11 mouse cellular contexts compared by ENCODE assay signal in the genomic region with DNA sequence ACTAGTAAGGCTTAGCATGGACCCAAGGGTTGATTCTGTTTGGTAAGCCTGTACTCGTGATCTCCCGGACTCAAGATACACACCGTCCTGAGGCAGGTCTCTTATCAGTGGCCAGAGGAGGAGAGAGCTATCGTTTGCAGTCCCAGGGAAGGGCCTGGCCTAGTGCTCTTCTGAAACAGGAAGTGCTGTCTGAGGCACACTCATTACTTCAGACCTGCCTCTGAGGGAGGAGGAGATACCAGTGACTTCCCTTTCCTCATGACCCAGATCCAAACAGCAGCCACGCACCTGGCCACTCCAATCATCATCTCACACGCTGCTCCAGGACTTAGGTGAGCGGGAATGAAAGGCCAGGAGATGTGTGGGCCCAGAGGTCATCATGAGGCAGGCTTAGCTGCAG.
DNase-seq lines count a peak whose midpoint lies in the region; ATAC-seq and TF ChIP-seq lines count a peak whose summit lies in the region.
"Had no signal": no experiment of that assay in that cellular context is flagged by ENCODE, and none has a peak within 500 bp of the region (broad histone marks: within the 10 kb centered on the region; RNA-seq: fewer than 3 reads in every experiment).

No protein-coding gene starts in this region.

- peak; percentile 91 for DNase-seq in MEL (ENCODE audit: low read depth, low spot score)
- DNase-seq in lung, postnatal 36 days, result peak; percentile 49
- DNase-seq in stomach, postnatal 0 days (ENCODE audit: low spot score), result no peak
- DNase-seq in left cerebral cortex, adult 11 months (ENCODE audit: low spot score), result no peak
- DNase-seq in cerebellum, adult 2 months, result no peak
- no peak for DNase-seq in heart, postnatal 10 days
- DNase-seq: cerebellum, adult 9-10 months; gastrocnemius, postnatal 36 days had no signal

- peak overlapping the region; percentile 10 for H3K27ac ChIP-seq in MEL (ENCODE audit: control insufficient read depth, low read depth, low read length)
- no peak overlapping the region for H3K27ac ChIP-seq in stomach, postnatal 0 days (replicated peaks)
- H3K27ac ChIP-seq in cerebellum, adult 2 months (ENCODE audit: insufficient read depth, low read length), result no peak overlapping the region
- H3K27ac ChIP-seq: hindbrain, postnatal 0 days; midbrain, embryonic 15.5 days had no signal

- H3K9ac ChIP-seq in MEL (ENCODE audit: control insufficient read depth, low read depth, low read length, poor library complexity, severe bottlenecking), result peak overlapping the region; percentile 30; the same call in 1 of the 2 replicates
- H3K9ac ChIP-seq in stomach, postnatal 0 days (ENCODE audit: low read length), result no peak overlapping the region
- H3K9ac ChIP-seq: midbrain, embryonic 15.5 days had no signal

- TF ChIP-seq POLR2A in MEL (IDR thresholded peaks at IDR 0.05; ENCODE audit: control insufficient read depth in 1 of 2, insufficient read depth in 1 of 2, low read depth in 1 of 2, low read length in 2 of 2, poor library complexity in 1 of 2), result peak in 1 of 2 experiments; percentile 52; a peak in 2 of 4 replicates
- TF ChIP-seq POLR2A in cerebellum, adult 2 months (IDR thresholded peaks at IDR 0.05; ENCODE audit: borderline replicate concordance, insufficient read depth, low read length), result no peak

- H3K9me3 ChIP-seq in MEL (replicated peaks; ENCODE audit: insufficient read depth, low read length), result no peaks in the 10 kb centered on the region
- no peaks in the 10 kb centered on the region for H3K9me3 ChIP-seq in stomach, postnatal 0 days (ENCODE audit: control insufficient read depth, low read length)
- H3K9me3 ChIP-seq: midbrain, embryonic 15.5 days had no signal

- peaks cover 4 to 10% of the 10 kb centered on the region in 2 experiments; a peak in 3 of 4 replicates for H3K4me1 ChIP-seq in MEL (ENCODE audit: control insufficient read depth in 1 of 2, insufficient read depth in 2 of 2, low read length in 2 of 2)
- no peaks in the 10 kb centered on the region for H3K4me1 ChIP-seq in stomach, postnatal 0 days (replicated peaks; ENCODE audit: control insufficient read depth, insufficient read depth)
- H3K4me1 ChIP-seq in cerebellum, adult 2 months (ENCODE audit: control insufficient read depth, insufficient read depth, low read length), result no peaks in the 10 kb centered on the region
- H3K4me1 ChIP-seq: midbrain, embryonic 15.5 days had no signal

- peaks cover 0 to 12% of the 10 kb centered on the region in 2 experiments; a peak in 2 of 4 replicates for H3K36me3 ChIP-seq in MEL (ENCODE audit: control insufficient read depth in 1 of 2, insufficient read depth in 2 of 2, low read length in 2 of 2)
- H3K36me3 ChIP-seq in stomach, postnatal 0 days (ENCODE audit: control insufficient read depth, insufficient read depth, low read length), result no peaks in the 10 kb centered on the region
- H3K36me3 ChIP-seq: midbrain, embryonic 15.5 days had no signal

- TF ChIP-seq RAD21 in MEL (IDR thresholded peaks at IDR 0.05; ENCODE audit: low read depth, low read length), result no peak; the same call in 1 of the 2 replicates

- TF ChIP-seq CTCF in MEL (IDR thresholded peaks at IDR 0.05 in 2 of 3, conservative IDR thresholded peaks at IDR 0.05 in 1 of 3; ENCODE audit: control insufficient read depth in 1 of 3, insufficient read depth in 1 of 3, low read depth in 2 of 3, low read length in 3 of 3, poor library complexity in 1 of 3, severe bottlenecking in 1 of 3), result no peak
- TF ChIP-seq CTCF in stomach, postnatal 0 days (IDR thresholded peaks at IDR 0.05; ENCODE audit: low read depth), result no peak
- TF ChIP-seq CTCF in cerebellum, adult 2 months (IDR thresholded peaks at IDR 0.05; ENCODE audit: borderline replicate concordance, insufficient read depth, low read depth, low read length), result no peak

- H3K79me2 ChIP-seq in MEL (ENCODE audit: control insufficient read depth, insufficient read depth, low read length, poor library complexity), result no peaks in the 10 kb centered on the region

- intact Hi-C loops in heart, postnatal 10 days (cut with DNase I), result no loop called here

- TF ChIP-seq EP300 in MEL (IDR thresholded peaks at IDR 0.05; ENCODE audit: low read depth in 1 of 2, low read length in 2 of 2), result peak; percentile 59 to 82
- TF ChIP-seq EP300 in stomach, postnatal 0 days (optimal IDR thresholded peaks at IDR 0.05), result no peak

- no peaks in the 10 kb centered on the region; a peak in 1 of 4 replicates for H3K27me3 ChIP-seq in MEL (ENCODE audit: control insufficient read depth in 1 of 2, insufficient read depth in 2 of 2, low read length in 2 of 2)
- no peaks in the 10 kb centered on the region for H3K27me3 ChIP-seq in stomach, postnatal 0 days (ENCODE audit: control insufficient read depth, insufficient read depth, low read length)
- H3K27me3 ChIP-seq in cerebellum, adult 2 months (ENCODE audit: control insufficient read depth, insufficient read depth, low read length), result no peaks in the 10 kb centered on the region
- H3K27me3 ChIP-seq: midbrain, embryonic 15.5 days had no signal

- peak overlapping the region; percentile 11 to 16; a peak in 1 of 4 replicates for H3K4me3 ChIP-seq in MEL (ENCODE audit: control insufficient read depth in 1 of 2, insufficient read depth in 1 of 2, low read depth in 2 of 2, low read length in 2 of 2)
- no peak overlapping the region for H3K4me3 ChIP-seq in stomach, postnatal 0 days (ENCODE audit: low read depth, low read length)
- no peak overlapping the region for H3K4me3 ChIP-seq in cerebellum, adult 2 months (replicated peaks; ENCODE audit: insufficient read depth, low read depth, low read length)
- H3K4me3 ChIP-seq: midbrain, embryonic 15.5 days had no signal

- ATAC-seq in erythroblast, adult 5-6 weeks (replicated peaks; ENCODE audit: low FRiP score, poor library complexity, severe bottlenecking), result 0 out of 2 replicates have a peak, but pooled peaks have one; percentile 50
- peak; percentile 73 for ATAC-seq in stomach, postnatal 0 days (ENCODE audit: low FRiP score, low TSS enrichment)
- ATAC-seq: hindbrain, postnatal 0 days; midbrain, embryonic 15.5 days had no signal

- 66% methylated on average over 7 of the region's 7 CpGs for WGBS in stomach, postnatal 0 days
- WGBS in cerebellum, adult 2 months, result 89% methylated on average over 7 of the region's 7 CpGs

- H3K4me2 ChIP-seq in stomach, postnatal 0 days (replicated peaks; ENCODE audit: low read depth), result no peak overlapping the region
- H3K4me2 ChIP-seq: midbrain, embryonic 15.5 days had no signal

TF ChIP-seq in MEL, 35 proteins besides CTCF, POLR2A, EP300 and RAD21:
- peak; percentile 57 for TF ChIP-seq RCOR1 (IDR thresholded peaks at IDR 0.05; ENCODE audit: low read depth, low read length)
- TF ChIP-seq MYC (IDR thresholded peaks at IDR 0.05; ENCODE audit: low read depth, low read length), result peak; percentile 61
- TF ChIP-seq CHD2 (IDR thresholded peaks at IDR 0.05; ENCODE audit: low read length), result no peak
- TF ChIP-seq TBP (IDR thresholded peaks at IDR 0.05; ENCODE audit: low read depth, low read length), result peak; percentile 73
- TF ChIP-seq ZNF384 (IDR thresholded peaks at IDR 0.05; ENCODE audit: low read depth, low read length), result no peak
- peak; percentile 55 for TF ChIP-seq TCF12 (IDR thresholded peaks at IDR 0.05; ENCODE audit: low read depth, low read length)
- peak; percentile 50 for TF ChIP-seq MXI1 (IDR thresholded peaks at IDR 0.05; ENCODE audit: low read depth, low read length)
- no peak for TF ChIP-seq ZMIZ1 (IDR thresholded peaks at IDR 0.05; ENCODE audit: low read depth, low read length)
- peak; percentile 32; the same call in 1 of the 2 replicates for TF ChIP-seq NELFE (IDR thresholded peaks at IDR 0.05; ENCODE audit: low read depth, low read length)
- TF ChIP-seq GATA1 (IDR thresholded peaks at IDR 0.05; ENCODE audit: low read depth, low read length), result peak; percentile 85
- TF ChIP-seq ELF1 (IDR thresholded peaks at IDR 0.05; ENCODE audit: low read depth, low read length), result peak; percentile 89
- TF ChIP-seq BHLHE40 (IDR thresholded peaks at IDR 0.05; ENCODE audit: borderline replicate concordance, low read depth, low read length), result no peak
- peak; percentile 48 for TF ChIP-seq HCFC1 (IDR thresholded peaks at IDR 0.05; ENCODE audit: low read depth, low read length)
- TF ChIP-seq ETS1 (IDR thresholded peaks at IDR 0.05; ENCODE audit: low read depth, low read length), result peak; percentile 64
- peak; percentile 65; the same call in 1 of the 2 replicates for TF ChIP-seq SIN3A (IDR thresholded peaks at IDR 0.05; ENCODE audit: low read length)
- TF ChIP-seq MAX (IDR thresholded peaks at IDR 0.05; ENCODE audit: low read length), result peak; percentile 63
- no peak for TF ChIP-seq ZKSCAN1 (IDR thresholded peaks at IDR 0.05; ENCODE audit: low read depth, low read length)
- TF ChIP-seq ZC3H11A (IDR thresholded peaks at IDR 0.05; ENCODE audit: low read depth, low read length), result no peak
- TF ChIP-seq TAL1 (IDR thresholded peaks at IDR 0.05; ENCODE audit: low read length), result peak; percentile 57
- no peak for TF ChIP-seq MAZ (IDR thresholded peaks at IDR 0.05; ENCODE audit: low read depth, low read length)

Comparison
In these comparisons a context has a peak if more than half of its experiments do, and no peak if none do; other contexts are left out.
1. DNase-seq: peak in MEL (single experiment) and lung, postnatal 36 days (single experiment); none in stomach, postnatal 0 days (single experiment), left cerebral cortex, adult 11 months (single experiment), cerebellum, adult 2 months (0 of 2) and heart, postnatal 10 days (0 of 2).
2. H3K4me3 ChIP-seq: peak in MEL (2 of 2); none in stomach, postnatal 0 days (single experiment) and cerebellum, adult 2 months (single experiment).